Mouse (Mus musculus): ENCODE results near the gene Hpse2.

Hpse2 gene

DNA sequence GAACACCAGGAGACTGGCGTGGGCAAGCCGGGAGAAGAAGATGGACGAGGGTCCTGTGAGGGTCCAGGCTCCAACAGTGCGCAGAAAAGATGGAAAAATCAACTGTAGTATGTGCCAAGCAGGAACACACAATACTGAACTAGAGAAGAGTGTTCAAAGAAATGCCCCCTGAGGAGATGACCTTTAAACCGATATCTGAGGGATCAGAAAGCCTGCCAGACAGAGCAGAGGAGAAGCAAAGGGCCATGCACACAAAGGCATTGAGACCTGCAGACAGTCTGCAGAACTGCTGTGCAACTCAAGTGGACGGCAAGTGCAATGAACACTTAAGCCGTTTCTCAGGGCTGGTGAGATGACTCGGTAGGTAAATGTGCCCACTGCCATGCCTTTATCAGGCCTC lies 620.8 kb downstream of the Hpse2 start:
- no peak for DNase-seq

DNA sequence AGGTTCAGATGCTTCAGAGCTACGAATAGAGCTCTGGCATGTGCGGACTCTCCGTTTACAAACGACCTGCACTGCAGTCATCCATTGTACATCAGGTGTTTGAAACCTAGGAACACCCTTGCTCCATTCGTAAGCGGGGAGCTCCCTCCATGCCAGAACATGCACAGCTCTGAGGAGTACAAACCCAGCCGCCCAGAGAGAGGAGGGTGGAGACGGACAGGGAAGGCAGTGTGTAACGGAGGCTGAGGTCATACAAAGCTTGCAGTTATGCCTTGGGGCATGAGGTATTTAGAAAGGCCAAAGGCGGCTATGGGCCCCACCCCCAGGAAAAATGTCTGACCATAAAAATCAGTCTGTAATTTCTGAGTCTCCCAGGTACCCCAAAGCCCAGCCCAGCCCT lies 623.8 kb downstream of the Hpse2 start:
- no peak for DNase-seq

DNA sequence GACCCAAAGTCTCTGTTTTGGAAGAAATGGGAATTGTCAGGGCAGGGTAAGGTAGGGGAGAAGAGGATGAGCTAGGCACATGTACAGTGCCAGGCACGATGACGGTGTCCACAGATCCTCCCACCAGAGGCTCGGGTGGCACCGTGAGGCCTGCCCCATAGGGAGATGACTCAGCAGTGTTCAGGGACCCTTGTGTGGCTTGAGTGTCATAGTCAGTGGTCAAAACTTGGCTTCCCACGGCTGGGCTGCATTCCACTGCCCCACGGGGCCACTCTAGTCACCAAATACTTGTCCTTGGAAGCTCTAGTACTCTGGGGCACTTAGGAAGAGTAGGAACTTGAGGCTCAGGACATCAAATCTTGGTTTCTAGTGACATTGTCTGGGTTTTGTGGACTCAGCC lies 631.5 kb downstream of the Hpse2 start:
- DNase-seq, result no peak

DNA sequence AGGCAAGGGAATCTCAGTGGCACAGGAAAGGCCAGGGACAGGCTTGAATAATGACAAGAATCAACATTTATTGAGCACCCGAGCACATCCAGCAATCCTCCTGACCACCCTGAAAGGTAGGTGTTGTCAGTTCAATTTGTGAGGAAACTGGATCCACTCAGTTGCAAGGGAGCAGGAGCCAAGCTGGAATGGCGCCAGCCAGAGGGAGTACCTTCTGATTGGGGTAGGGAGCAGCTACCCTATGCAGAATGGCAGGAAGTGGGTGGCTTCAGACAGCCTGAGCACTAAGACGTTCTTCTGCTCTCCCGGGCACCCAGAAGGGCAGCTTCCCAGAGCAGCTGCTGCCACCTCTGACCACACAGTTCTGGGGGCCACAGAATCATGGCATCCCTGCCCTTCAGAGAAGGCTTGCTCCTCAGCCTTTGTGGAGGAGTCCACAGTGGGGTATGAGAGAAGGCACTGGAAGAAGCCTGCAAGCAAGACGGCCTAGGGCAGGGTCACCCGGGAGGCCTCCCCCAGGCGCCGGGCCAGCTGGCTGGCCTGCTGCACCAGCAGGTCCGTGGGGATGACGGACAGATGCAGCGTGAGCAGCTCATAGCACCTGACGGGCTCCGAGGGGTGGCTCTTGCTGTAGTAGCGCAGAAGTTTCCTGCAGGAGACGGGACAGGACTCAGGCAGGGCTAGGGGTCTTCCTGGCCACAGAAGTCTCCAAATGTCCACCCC lies 632.8 kb downstream of the Hpse2 start:
- DNase-seq, result no peak

DNA sequence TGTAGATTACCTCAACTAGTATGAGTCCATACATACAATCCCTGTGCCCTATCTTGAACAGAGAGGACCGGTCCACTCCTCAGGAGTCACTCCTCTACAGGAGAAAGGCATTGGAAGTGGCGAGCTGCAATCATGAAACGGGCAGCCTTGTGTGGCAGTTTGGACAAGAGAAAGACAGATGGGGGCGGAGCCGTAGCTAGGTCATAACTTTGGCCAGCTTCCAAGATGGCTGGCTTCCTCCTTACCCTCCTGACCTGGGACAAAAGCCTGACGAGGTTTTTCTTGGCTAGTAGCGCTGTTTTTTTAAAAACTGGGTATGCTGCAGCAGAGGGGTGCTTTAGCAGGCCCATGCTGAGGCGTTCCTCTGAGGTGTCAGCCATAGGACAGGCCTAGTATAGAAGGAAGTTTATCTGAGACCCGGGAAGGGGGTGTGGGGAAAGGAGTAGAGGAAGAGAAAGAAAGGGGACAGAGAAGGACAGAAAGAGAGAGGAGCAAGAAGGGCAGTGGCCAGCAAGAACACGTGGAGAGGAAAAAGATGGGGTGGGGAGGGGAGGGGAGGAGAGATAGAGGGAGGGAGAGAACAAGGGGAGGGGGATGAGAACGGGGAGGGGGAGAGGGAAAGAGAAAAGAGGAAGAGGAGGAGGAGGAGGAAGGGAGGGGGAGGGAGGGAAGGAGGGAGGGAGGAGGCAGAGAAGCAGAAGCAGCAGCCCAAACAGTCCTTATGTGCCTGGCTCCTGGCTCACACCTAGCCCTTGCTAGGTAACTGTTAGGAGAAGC lies 634.8 kb downstream of the Hpse2 start:
- DNase-seq, result no peak

DNA sequence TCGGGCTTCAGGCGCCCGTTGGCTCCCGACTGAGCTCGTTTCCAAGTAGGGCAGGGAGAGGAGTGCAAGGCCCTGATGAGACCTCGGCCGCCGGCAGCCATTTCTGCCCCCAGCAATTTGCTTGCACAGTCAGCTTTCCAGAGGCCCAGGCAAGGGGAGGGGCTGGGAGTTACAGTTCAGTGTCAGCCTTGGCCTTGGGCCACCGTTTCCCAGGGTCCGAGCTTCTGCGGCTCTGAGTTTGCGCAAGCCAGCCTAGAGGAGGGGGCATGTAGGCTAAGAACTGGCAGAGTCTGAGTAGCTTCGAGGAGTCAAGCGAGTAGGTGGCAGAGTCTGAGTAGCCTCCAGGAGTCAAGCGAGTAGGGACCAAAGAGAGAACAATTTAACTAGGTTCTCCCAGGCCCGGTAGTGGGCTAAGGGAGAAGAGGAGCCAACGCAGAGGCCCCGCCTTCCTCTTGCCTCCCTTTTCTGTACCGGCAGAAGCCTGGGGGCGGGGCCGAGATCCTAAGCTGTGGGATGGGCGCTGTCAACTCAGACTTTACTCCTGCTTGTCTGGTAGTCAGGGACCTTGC lies 635.7 kb downstream of the Hpse2 start, which contains the start of gene Pyroxd2:
Pyroxd2 (minus strand) TSS at position 413 of the 569 bp plus-strand sequence.
- DNase-seq, result peak; percentile 51 to 57

DNA sequence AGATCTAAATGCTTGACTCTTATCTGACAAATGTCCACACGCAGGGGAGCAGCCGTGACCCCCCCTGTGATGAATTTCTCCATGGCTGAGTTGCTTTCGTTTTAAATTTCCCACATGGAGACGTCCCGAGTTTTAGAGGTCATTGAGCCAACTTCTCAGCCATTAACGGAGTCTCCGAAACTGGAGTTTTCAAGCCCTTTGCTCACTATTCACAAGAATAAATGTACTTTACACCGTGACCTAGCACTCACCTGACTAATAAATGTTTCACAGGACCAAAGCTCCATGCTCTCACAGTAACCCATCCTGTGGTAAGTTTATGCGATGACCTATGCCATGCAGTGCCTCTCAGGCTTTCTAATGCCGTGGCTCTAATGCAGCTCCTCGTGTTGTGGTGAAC lies 638.0 kb downstream of the Hpse2 start:
- no peak for DNase-seq

DNA sequence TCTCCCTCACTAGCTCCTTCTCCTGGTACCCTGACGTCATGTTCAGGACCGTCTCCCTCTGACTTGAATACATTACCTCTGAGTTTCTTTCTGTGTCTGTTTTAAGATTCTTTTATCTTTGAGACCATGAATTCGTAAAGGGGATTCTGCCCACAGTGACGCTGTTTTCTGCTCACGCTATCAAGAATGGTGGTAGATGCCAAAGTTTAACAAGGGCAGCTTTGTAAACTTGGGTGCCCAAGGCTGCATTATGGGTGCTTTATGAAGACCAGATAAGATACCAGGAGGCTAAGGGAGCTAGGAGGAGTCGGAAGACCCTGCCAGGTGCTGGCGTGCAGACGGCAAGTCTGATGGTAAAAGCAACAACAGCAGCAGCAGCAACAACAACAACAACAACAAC lies 641.5 kb downstream of the Hpse2 start:
- no peak for DNase-seq

DNA sequence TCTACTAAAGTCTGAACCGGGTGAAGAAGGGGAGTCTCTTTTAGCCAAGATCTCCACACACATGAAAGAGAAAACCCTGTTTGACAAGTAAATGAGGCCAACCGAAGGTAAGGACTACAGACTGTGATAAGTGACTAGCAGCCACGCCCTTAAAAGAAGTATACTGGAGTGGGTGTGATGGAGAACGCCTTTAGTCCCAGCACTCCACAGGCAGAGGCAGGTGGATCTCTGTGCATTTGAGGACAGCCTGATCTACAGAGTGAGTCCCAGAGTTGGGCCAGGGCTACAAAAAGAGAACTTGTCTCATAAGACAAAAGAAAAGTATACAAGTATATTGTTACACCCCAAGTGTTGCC lies 642.3 kb downstream of the Hpse2 start:
- no peak for DNase-seq

DNA sequence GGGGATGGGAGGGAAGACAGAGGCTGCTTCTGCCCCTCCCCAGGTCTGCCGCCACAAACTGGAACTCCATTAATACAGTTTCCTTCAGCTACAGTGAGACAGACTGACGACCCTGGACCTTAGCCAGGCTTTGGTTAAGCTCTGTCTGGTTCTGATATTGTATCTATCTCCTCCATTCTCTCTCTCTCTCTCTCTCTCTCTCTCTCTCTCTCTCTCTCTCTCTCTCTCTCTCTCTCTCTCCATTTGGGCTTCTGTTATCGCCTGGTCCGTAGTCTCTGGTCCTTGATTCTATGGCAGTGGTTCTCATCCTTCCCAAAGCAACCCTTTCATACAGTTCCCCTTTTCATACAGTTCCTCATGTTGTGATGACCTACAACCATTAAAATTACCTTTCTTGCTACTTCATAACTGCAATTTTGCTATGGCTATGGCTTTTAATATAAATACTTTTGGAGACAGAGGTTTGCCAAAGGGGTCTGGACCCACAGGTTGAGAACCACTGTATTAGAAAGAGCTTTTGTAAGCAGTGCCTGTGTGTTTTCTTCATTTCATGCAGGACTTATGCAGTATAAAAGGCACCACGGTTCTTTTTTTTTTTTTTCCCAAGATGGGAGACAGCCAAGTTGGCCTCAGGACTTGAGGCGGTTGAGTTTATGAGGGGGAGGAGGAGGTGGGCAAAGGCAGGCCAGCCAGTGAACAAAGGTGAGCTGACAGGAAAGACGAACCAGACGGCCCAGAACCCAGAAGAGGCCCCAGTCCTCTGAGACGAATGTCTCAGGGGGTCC lies 642.9 kb downstream of the Hpse2 start:
- no peak for DNase-seq

DNA sequence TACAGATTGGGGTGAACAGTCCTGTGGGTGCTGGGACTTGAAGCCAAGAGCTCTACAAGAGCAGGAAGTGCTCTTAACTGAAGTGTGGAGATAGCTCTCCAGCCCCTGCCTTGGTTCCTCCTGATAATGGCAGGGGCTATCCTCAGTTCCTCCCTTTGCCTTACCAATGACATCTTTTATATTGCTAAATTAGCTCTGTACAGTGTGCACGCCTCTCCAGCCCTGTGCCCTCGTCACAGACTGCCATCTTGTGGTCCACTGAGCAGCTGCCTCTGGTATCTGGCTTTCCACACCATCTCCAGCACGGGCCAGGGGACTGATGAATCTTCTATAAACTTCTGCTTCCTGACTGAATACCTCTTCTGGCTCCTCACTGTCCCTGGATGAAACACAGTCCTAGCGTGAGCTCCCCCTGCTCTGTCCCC lies 644.0 kb downstream of the Hpse2 start:
- DNase-seq, result peak; percentile 61 to 65

DNA sequence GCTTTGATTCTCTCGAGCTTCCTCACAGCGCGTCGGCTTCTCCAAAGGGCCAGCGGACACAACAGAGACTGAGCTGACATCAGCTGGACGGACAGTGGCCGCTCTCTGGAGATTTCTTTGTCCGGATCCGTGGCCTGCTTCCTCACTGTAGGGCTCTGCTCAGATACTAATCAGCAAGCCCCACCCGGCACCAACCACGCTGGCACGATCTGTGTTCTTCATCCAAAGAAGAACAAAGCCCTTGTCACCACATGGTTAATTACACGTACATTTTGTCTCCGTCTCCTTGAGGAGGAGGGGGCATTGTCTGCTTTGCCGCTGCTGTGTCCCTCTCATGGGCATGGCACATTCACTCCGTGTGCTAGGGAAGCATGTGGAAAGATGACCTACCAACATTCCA lies 644.9 kb downstream of the Hpse2 start:
- DNase-seq, result no peak

DNA sequence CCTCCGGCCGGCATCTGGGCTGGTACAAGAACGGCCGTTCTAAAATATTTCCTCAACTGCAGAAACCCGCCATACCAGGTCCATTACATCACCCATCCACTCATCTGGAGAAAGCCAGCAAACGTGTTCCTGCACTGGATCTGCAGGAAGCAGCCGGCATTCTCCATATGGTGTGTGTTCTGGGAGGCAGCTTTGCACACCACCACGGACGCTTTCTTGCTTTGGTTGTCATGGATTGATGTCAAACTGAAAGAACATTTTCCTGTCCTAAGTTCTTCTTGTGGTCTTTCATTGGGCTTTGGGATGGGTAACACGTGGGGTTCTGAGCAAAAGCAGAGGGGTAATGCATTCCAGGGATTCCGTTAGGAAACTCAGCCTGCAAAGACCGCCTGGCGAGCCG lies 646.3 kb downstream of the Hpse2 start:
- no peak for DNase-seq

DNA sequence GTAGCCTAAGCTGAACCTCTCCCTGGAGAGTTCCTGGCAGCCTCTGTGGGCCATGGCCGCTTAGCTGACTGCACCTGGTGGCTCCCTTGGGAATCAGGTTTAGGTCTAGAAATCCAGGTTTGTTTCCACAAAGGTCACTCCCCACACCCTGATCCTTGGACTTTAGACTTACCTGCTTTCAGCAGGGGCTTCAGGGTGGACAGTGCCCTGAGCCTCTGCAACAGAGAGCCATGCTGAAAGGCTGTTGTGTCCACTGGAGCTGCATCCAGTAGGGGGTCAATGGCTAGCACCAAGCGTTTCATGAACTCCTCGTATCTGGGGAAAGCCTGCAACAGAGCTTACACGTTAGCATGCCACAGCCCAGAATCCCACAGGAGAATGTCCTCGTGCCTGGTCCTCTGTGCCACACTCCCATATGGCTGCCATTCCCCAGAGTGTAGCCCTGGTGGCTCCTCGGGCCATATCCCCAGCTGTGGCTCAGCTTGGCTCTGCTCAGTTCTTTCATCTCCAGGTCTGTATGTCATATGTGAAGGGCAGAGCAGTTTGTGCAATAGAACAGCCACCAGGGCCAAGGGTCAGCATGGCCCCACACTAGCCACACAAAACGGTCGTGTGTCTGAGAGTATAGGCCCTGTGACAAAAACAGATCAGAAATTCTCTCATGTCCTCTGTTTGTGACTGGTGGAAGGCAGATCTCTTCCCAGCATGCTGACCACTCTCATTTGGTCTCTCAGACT lies 647.8 kb downstream of the Hpse2 start:
- DNase-seq, result no peak

DNA sequence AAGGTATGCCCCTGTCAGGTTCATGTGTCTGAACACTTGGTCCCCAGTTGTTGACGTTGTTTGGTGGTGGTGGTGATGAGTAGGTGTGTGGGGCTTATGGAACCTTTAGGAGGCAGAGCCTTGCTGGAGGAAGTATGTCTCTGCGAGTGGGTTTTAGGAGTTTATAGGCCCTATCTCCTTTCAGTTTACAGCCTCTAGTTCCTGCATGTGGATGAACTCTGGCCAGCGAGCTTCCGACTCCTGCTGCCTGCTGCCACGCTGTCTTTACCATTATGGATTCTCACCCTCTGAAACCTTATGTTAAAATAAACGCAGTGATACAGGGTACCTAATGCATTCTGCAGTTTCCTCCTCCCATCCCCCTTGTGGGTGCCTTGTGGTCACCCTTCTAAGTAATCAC lies 648.4 kb downstream of the Hpse2 start:
- DNase-seq, result no peak

DNA sequence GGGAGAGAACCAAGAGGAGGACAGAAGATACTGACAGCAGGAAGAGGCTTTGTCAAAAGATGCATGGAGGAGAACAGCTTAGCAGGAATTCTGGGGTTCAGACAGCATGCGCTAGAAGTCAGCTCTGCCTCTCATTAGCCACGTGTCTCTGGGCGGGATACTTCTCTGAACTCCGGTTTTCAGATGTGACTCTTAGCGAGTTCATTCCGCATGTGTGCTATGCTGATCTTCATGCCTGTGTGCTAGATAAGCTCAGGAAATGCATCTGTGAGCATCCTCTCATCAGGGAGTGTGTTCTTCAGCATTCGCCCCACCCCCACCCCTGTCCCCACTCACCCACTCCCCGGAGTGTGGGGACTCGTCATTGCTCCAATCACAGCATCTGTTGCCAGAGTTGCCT lies 650.4 kb downstream of the Hpse2 start:
- DNase-seq, result no peak
